Mouse (Mus musculus): ENCODE measurements around the gene Lst1.

DNA sequence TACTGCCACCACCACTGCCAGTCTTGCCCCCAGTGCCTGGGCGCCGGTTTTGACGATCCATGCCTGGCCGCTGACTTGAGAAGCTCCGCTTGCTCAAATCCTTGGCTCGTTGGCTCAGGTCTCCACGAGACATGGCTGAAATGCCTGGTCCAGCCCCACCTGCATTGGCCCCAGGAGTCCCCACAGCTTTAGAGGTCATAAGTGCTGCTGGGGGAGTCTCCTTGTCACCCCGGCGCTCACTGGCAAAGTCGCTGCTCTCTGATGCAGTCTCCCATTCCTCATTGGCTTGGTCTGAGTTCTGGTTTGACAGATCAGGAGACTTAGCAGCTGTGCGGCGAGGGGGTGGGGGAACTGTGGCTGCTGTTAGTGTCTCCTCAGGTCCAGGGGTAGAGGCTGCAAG is 32.8 kb downstream of the Lst1 start:
- TF ChIP-seq TCF12 (IDR thresholded peaks at IDR 0.05; ENCODE audit: low read depth, low read length) (no peak), ELF1 (IDR thresholded peaks at IDR 0.05; ENCODE audit: low read depth, low read length) (no peak), EP300 (IDR thresholded peaks at IDR 0.05; ENCODE audit: low read depth in 1 of 2, low read length in 2 of 2) (no peak)

Measured in MEL (cell line).